ENCODE assay signal across 1 mouse cellular context in the genomic region with DNA sequence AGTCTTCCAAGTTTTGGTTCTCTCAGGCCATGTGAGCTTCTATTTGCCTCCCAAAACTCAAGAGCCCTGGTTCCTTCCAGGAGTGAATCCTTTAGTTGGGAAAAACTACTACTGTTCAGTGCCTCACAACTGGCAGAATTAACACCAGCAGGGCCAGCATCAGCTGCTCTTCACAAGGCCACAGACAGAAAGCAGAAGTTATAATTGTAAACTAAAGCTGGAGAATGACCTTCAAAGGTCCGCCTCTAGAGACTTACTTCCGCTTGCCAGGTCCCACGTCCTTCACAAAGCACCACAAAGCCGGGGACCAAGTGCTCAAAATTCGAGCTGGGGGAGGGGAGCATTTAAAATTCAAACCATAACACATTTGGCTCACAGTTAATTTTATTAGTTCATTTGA.
TF ChIP-seq lines count a peak whose summit lies in the region.

No protein-coding gene starts in this region.

TF ChIP-seq in CH12.LX, 34 proteins besides CTCF, POLR2A, EP300 and RAD21 (continued from another document):
- TF ChIP-seq ZNF384 (IDR thresholded peaks at IDR 0.05; ENCODE audit: low read depth, low read length) = no peak
- no peak for TF ChIP-seq ETS1 (conservative IDR thresholded peaks at IDR 0.05; ENCODE audit: low read depth, low read length)
- TF ChIP-seq KAT2A (IDR thresholded peaks at IDR 0.05; ENCODE audit: insufficient replicate concordance, low read length) = no peak
- TF ChIP-seq SIN3A (IDR thresholded peaks at IDR 0.05; ENCODE audit: low read length) = no peak
- no peak for TF ChIP-seq NRF1 (IDR thresholded peaks at IDR 0.05; ENCODE audit: low read depth, low read length)
- TF ChIP-seq CHD1 (IDR thresholded peaks at IDR 0.05; ENCODE audit: low read depth, low read length) = no peak
- TF ChIP-seq ZMIZ1 (IDR thresholded peaks at IDR 0.05; ENCODE audit: low read depth, low read length) = no peak
TF ChIP-seq in CH12.LX: peak in this region for 2.
